16 mouse cellular contexts compared by ENCODE assay signal in the genomic region with DNA sequence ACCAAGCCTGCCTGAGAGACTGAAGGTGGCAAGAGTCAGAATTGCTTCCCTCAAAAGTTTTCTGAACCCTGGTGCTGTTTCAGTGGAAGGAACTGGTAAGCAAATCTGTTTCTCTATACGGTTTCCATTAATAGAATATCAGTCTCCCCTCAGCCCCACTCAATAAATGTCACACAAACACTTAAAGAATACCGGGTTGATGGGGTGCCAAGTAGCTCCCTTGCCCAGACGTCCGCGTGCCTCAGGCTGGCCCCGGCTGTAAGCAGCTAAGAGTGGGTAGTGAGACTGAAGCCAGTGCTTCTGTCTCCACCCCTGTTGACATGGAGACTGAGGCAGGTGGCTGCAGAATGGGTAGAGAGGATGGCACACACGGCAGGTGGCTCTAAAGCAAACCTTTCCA. TPM values are rescaled to one million over a fixed set of nuclear protein-coding genes. Genes with fewer than 3 reads are reported as not detected.
A peak's percentile ranks its signal among the peaks of the same experiment; 100 is the strongest.
DNase-seq lines count a peak whose midpoint lies in the region; TF ChIP-seq lines count a peak whose summit lies in the region.
"Had no signal": no experiment of that assay in that cellular context is flagged by ENCODE, and none has a peak within 500 bp of the region (broad histone marks: within the 10 kb centered on the region; RNA-seq: fewer than 3 reads in every experiment).

No protein-coding gene starts in this region.

- intact Hi-C loops in gastrocnemius, postnatal 14 days (cut with DNase I; ENCODE audit: low total_unique reads) = no loop called here

- peak; percentile 39 for DNase-seq in gastrocnemius, postnatal 25 days
- DNase-seq in gastrocnemius, postnatal 14 days = no peak
- no peak for DNase-seq in layer of hippocampus, adult 2 months (ENCODE audit: low spot score in 2 of 2)
- DNase-seq in layer of hippocampus, postnatal 36 days = no peak
- peak; percentile 63 for DNase-seq in lung, postnatal 36 days
- no peak for DNase-seq in kidney, postnatal 4 days
- no peak for DNase-seq in T-cell, adult 2 months (ENCODE audit: low spot score)
- DNase-seq: cerebellum, adult 8-10 months; kidney, postnatal 36 days; thymus, postnatal 4 days had no signal

- H3K4me3 ChIP-seq in layer of hippocampus, adult 2 months = no peak overlapping the region; the same call in 1 of the 2 replicates
- no peak overlapping the region for H3K4me3 ChIP-seq in cortical plate, adult 2 months (ENCODE audit: insufficient read depth, low read length)
- H3K4me3 ChIP-seq: forebrain, embryonic 12.5 days; hindbrain, embryonic 12.5 days; limb, embryonic 10.5 days; liver, embryonic 12.5 days; midbrain, embryonic 15.5 days had no signal

- H3K27ac ChIP-seq in layer of hippocampus, adult 2 months = peak overlapping the region; percentile 98
- peak overlapping the region; percentile 47 for H3K27ac ChIP-seq in cortical plate, adult 2 months (ENCODE audit: insufficient read depth, low read length)
- H3K27ac ChIP-seq: forebrain, embryonic 12.5 days; limb, embryonic 10.5 days; liver, embryonic 12.5 days; midbrain, embryonic 15.5 days had no signal

- TF ChIP-seq POLR2A in cortical plate, adult 2 months (IDR thresholded peaks at IDR 0.05; ENCODE audit: extremely low read depth, insufficient read depth, low read length) = no peak

- H3K4me1 ChIP-seq in cortical plate, adult 2 months (ENCODE audit: control insufficient read depth, insufficient read depth, low read length) = peaks cover 37% of the 10 kb centered on the region

- no peak; the same call in 1 of the 2 replicates for TF ChIP-seq CTCF in layer of hippocampus, adult 2 months (conservative IDR thresholded peaks at IDR 0.05)
- TF ChIP-seq CTCF in cortical plate, adult 2 months (IDR thresholded peaks at IDR 0.05; ENCODE audit: extremely low read depth, insufficient read depth, low read length) = no peak

RNA-seq across cellular contexts. Expression of a gene that starts 30.6 kb away (rescaled TPM):
- 10 to 100 TPM; 16.7 to 17.6 TPM for total RNA-seq in gastrocnemius, postnatal 25 days (2021)
- 10 to 100 TPM; 18.4 to 19.0 TPM for total RNA-seq in gastrocnemius, postnatal 14 days (2021)
- 100 to 1,000 TPM; 379 to 394 TPM for total RNA-seq in layer of hippocampus, adult 2 months (2021)
- total RNA-seq in layer of hippocampus, postnatal 36 days (2021) = 100 to 1,000 TPM; 281 to 377 TPM
- polyA plus RNA-seq in cortical plate, adult 2 months (2012; rRNA removed) = 178 and 196 TPM in 2 replicates

Comparison
In these comparisons a context has a peak if more than half of its experiments do, and no peak if none do; other contexts are left out.
1. DNase-seq: peak in gastrocnemius, postnatal 25 days (single experiment) and lung, postnatal 36 days (single experiment); none in gastrocnemius, postnatal 14 days (single experiment), layer of hippocampus, adult 2 months (0 of 2), layer of hippocampus, postnatal 36 days (0 of 2), kidney, postnatal 4 days (0 of 2) and T-cell, adult 2 months (single experiment).
2. RNA of a gene that starts 30.6 kb away (total RNA-seq): 379 to 394 TPM in layer of hippocampus, adult 2 months and 281 to 377 TPM in layer of hippocampus, postnatal 36 days; 18.4 to 19.0 TPM in gastrocnemius, postnatal 14 days and 16.7 to 17.6 TPM in gastrocnemius, postnatal 25 days; every median in the first group is over 10 times any median in the second.